Mouse (Mus musculus): ENCODE results near the gene Lars2.

- no peak for TF ChIP-seq CTCF (IDR thresholded peaks at IDR 0.05; ENCODE audit: borderline replicate concordance, extremely low read depth, insufficient read depth, insufficient read length)
- no peak for TF ChIP-seq POLR2A (IDR thresholded peaks at IDR 0.05; ENCODE audit: borderline replicate concordance, extremely low read depth, insufficient read depth, insufficient read length, poor library complexity, severe bottlenecking)
Measured at GRCm38 (mm10) chr9:123508986-123509385, 142.3 kb downstream of the Lars2 start.
